Mouse (Mus musculus) limb, embryonic 14.5 days (tissue): ENCODE results near the gene 4930578C19Rik. TPM values are rescaled to one million over a fixed set of nuclear protein-coding genes. Genes with fewer than 3 reads are reported as not detected.

Experiments
- ATAC-seq: fragments of 200-750 bp; cut with Nextera tagmentation; 2 replicates; pipeline ENCODE4 v1.8.0; 2017; ENCODE audit warnings: low read depth, moderate number of reproducible peaks, moderate TSS enrichment; ENCODE audit not compliant: low FRiP score
- DNase-seq: peaks from one replicate; pipeline ENCODE4 v3.0.0-alpha.2; 2015; ENCODE audit warnings: low spot score
- H3K27ac ChIP-seq: fragments of 300-500 bp; sonication (generic); replicated peaks from 2 replicates; pipeline ENCODE4 v1.5.1; 2014; ENCODE audit warnings: low read depth, mild to moderate bottlenecking, low read length, moderate library complexity, mixed read lengths
- H3K27me3 ChIP-seq: fragments of 300-500 bp; sonication (generic); 2 replicates; pipeline ENCODE4 v1.6.1; 2014; ENCODE audit warnings: low read length, mixed read lengths; ENCODE audit not compliant: control insufficient read depth, insufficient read depth
- H3K36me3 ChIP-seq: fragments of 300-500 bp; sonication (generic); 2 replicates; pipeline ENCODE4 v1.6.1; 2014; ENCODE audit warnings: mild to moderate bottlenecking, low read length, moderate library complexity, mixed read lengths; ENCODE audit not compliant: control insufficient read depth, insufficient read depth
- H3K4me1 ChIP-seq: fragments of 300-500 bp; sonication (generic); 2 replicates; pipeline ENCODE4 v1.6.1; 2014; ENCODE audit warnings: antibody characterized with exemption, low read length, mixed read lengths; ENCODE audit not compliant: control insufficient read depth, insufficient read depth
- H3K4me2 ChIP-seq: fragments of 300-500 bp; sonication (generic); replicated peaks from 2 replicates; pipeline ENCODE4 v1.6.1; 2014; ENCODE audit warnings: low read depth, mild to moderate bottlenecking, low read length, moderate library complexity; ENCODE audit not compliant: severe bottlenecking
- H3K4me3 ChIP-seq: fragments of 300-500 bp; sonication (generic); replicated peaks from 2 replicates; pipeline ENCODE4 v1.5.1; 2014; ENCODE audit warnings: low read length
- H3K9ac ChIP-seq: fragments of 300-500 bp; sonication (generic); 2 replicates; pipeline ENCODE4 v1.6.1; 2014; ENCODE audit warnings: mild to moderate bottlenecking, low read depth, low read length, moderate library complexity; ENCODE audit not compliant: severe bottlenecking
- H3K9me3 ChIP-seq: fragments of 300-500 bp; sonication (generic); 2 replicates; pipeline ENCODE4 v1.6.1; 2016; ENCODE audit warnings: low read length; ENCODE audit not compliant: control insufficient read depth
- POLR2A ChIP-seq: fragments of 200-500 bp; IDR thresholded peaks from 2 replicates; pipeline ENCODE4 v1.8.0; 2012; ENCODE audit warnings: inconsistent platforms, mild to moderate bottlenecking, moderate library complexity, borderline replicate concordance; ENCODE audit not compliant: insufficient read depth, insufficient read length; ENCODE audit errors: extremely low read depth
- WGBS: fragments of 180-500 bp; shearing (Covaris S2); extraction: QIAGEN DNeasy Blood & Tissue Kit; methylation state at CpG from one replicate; pipeline ENCODE4 v1.1.7; 2014; 5-methylcytosine and 5-hydroxymethylcytosine counted together
- polyA plus RNA-seq, 2 experiments: library from polyadenylated mRNA; depleted of rRNA in 1 of 2; stranded (reverse) in 1 of 2; unstranded in 1 of 2; fragments of >200 nt; fragmentation: Nextera tagmentation in 1 of 2; extraction: Ambion mirVana in 1 of 2; gene quantifications; 2 replicates each; pipeline versions ENCODE4 v1.2.1 to v1.2.3; 2012 to 2014

Gene 4930578C19Rik
- polyA plus RNA-seq (2012; rRNA removed) (1.6 and 1.7 TPM in 2 replicates), polyA plus RNA-seq (2014; fragmentation: Nextera tagmentation; extraction: Ambion mirVana) (0.95 and 1.1 TPM in 2 replicates)

DNA sequence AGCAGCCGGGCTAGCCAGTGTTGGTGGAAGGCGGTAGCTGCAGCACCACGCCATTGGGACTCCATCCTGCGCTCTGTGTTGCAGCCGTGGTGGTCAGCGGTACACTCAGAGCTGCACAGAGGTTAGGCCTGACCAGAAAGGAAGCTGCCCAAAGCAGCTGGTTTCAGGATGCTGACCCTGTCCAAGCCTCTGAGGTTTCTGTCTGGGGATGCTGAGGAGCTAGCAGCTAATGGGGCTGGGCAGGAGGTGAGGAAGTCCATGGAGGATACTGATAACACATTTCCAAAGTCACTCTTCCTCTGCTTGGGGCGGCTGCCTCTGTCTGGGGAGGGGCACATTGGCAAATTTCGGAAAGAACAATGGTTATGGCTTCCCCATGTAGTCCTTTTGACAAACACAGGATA, at the start of gene 4930578C19Rik:
Gene 4930578C19Rik, minus strand, starts transcription at position 200 of the 404 bp plus-strand sequence.
- no peaks in the 10 kb centered on the region for H3K36me3 ChIP-seq
- H3K27ac ChIP-seq: no peak within 1 kb of the TSS
- no peaks in the 10 kb centered on the region for H3K9me3 ChIP-seq
- no peak for DNase-seq
- no peak within 1 kb of the TSS for H3K4me3 ChIP-seq
- H3K4me2 ChIP-seq: no peak within 1 kb of the TSS
- no peak within 1 kb of the TSS for H3K9ac ChIP-seq
- WGBS: 87% methylated on average over 6 of the region's 8 CpGs
- no peak for TF ChIP-seq POLR2A
- H3K27me3 ChIP-seq: no peaks in the 10 kb centered on the region
- ATAC-seq: no peak
- no peaks in the 10 kb centered on the region for H3K4me1 ChIP-seq

GRCm38 (mm10) chrX:18467690-18468089, 6.5 kb upstream of the 4930578C19Rik start:
- H3K9ac ChIP-seq: no peak overlapping the region
- DNase-seq (no peak), ATAC-seq (no peak)
- H3K27me3 ChIP-seq: no peaks in the 10 kb centered on the region
- no peak overlapping the region for H3K27ac ChIP-seq
- WGBS: 71% methylated on average over 1 of the region's 1 CpGs
- no peaks in the 10 kb centered on the region for H3K36me3 ChIP-seq
- H3K4me2 ChIP-seq: no peak overlapping the region
- no peak for TF ChIP-seq POLR2A
- no peak overlapping the region for H3K4me3 ChIP-seq
- H3K4me1 ChIP-seq: no peaks in the 10 kb centered on the region
- H3K9me3 ChIP-seq: no peaks in the 10 kb centered on the region

DNA sequence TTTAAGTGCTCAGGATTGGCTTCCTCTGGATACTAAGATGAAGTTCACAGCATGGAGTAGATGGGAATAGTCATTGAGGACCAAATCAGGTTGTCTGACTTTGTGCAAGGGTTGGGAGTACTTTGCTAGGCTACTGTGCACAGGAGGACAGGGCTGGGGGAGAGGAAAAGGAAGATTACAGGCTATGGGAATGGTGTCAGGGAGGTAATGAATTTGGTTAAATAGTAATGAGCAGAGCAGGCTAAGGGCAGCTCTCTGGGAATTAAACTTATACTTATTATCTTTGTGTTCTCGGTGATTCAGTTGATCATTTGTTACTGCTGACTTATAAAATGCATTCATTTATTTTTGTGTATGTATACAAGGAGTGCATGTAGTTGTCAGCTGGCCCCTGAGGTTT, 1.7 kb upstream of the 4930578C19Rik start:
- 78% methylated on average over 1 of the region's 1 CpGs for WGBS
- no peak for TF ChIP-seq POLR2A
- Histone ChIP-seq H3K27me3 (no peaks in the 10 kb centered on the region), H3K36me3 (no peaks in the 10 kb centered on the region), H3K4me2 (no peak overlapping the region), H3K9ac (no peak overlapping the region), H3K4me1 (no peaks in the 10 kb centered on the region), H3K27ac (no peak overlapping the region), H3K9me3 (no peaks in the 10 kb centered on the region), H3K4me3 (no peak overlapping the region)
- ATAC-seq (no peak), DNase-seq (no peak)

GRCm38 (mm10) chrX:18451559-18451958, 9.6 kb downstream of the 4930578C19Rik start:
- no peaks in the 10 kb centered on the region for H3K27me3 ChIP-seq
- H3K9ac ChIP-seq: no peak overlapping the region
- no peak for DNase-seq
- TF ChIP-seq POLR2A: no peak
- no peaks in the 10 kb centered on the region for H3K9me3 ChIP-seq
- H3K4me2 ChIP-seq: no peak overlapping the region
- no peaks in the 10 kb centered on the region for H3K4me1 ChIP-seq
- no peak overlapping the region for H3K27ac ChIP-seq
- 41% methylated on average over 1 of the region's 1 CpGs for WGBS
- no peaks in the 10 kb centered on the region for H3K36me3 ChIP-seq
- ATAC-seq: no peak
- H3K4me3 ChIP-seq: no peak overlapping the region

DNA sequence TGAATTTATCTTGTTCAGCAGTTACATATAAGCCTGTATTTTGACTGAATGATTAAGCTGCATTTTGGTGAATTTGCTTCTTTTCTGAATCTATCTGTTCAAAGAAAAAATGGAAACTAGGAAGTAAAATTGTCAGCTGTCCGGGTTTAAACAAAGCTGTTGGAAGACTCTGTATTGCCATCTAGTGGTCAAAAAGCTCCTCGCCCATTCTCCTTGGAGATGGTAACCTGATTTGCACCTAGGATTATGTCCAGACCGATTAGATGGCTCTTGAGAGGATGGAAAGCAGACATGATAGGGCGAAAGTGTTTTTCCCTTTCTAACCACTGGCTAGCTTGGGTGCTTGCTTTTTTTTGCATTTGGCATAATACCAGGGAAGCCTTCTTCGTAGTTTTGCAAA, 19.1 kb downstream of the 4930578C19Rik start:
- DNase-seq: peak; percentile 84
- no peaks in the 10 kb centered on the region for H3K9me3 ChIP-seq
- H3K4me3 ChIP-seq: no peak overlapping the region
- no peak overlapping the region for H3K4me2 ChIP-seq
- H3K4me1 ChIP-seq: no peaks in the 10 kb centered on the region
- H3K36me3 ChIP-seq: no peaks in the 10 kb centered on the region
- no peaks in the 10 kb centered on the region for H3K27me3 ChIP-seq
- TF ChIP-seq POLR2A: no peak
- 34% methylated on average over 5 of the region's 5 CpGs for WGBS
- H3K27ac ChIP-seq: no peak overlapping the region
- no peak overlapping the region for H3K9ac ChIP-seq
- ATAC-seq: no peak

DNA sequence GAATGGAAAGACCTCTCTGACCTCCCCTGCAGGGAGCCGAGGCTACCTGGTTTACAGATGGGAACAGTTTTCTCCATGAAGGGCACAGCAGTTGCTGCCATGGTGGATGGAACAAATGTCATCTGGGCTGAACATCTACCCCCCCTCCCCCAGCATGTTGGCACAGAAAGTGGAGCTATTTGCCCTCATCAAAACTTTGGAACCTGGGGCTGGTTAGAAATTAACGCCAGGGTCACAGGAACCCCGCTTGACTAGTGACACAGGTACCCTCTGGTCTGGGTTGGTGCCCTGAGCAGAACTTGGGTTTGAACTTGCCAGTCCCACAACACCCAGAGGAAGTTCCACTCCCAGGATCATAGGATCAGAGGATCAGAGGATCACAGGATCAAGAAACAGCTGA, 35.7 kb downstream of the 4930578C19Rik start:
- Histone ChIP-seq H3K4me1 (no peaks in the 10 kb centered on the region), H3K27me3 (no peaks in the 10 kb centered on the region), H3K9me3 (no peaks in the 10 kb centered on the region), H3K36me3 (no peaks in the 10 kb centered on the region), H3K27ac (no peak overlapping the region), H3K9ac (no peak overlapping the region), H3K4me3 (no peak overlapping the region), H3K4me2 (no peak overlapping the region)
- DNase-seq (no peak), ATAC-seq (no peak)
- 86% methylated on average over 3 of the region's 3 CpGs for WGBS
- TF ChIP-seq POLR2A: no peak
